Mouse (Mus musculus): Measurements from ENCODE around the gene Ice2.
A peak's percentile ranks its signal among the peaks of the same experiment; 100 is the strongest.

The Ice2 gene

GRCm38 (mm10) chr9:69458982-69459381 lies 61.3 kb downstream of the Ice2 start:
- no peak for DNase-seq (ENCODE audit: extremely low spot score, low spot score)

GRCm38 (mm10) chr9:69459876-69460275 lies 62.2 kb downstream of the Ice2 start:
- DNase-seq (ENCODE audit: extremely low spot score, low spot score): no peak

GRCm38 (mm10) chr9:69463046-69463445 lies 65.3 kb downstream of the Ice2 start:
- DNase-seq (ENCODE audit: extremely low spot score, low spot score): no peak

- no peak for DNase-seq (ENCODE audit: extremely low spot score, low spot score)
Measured at GRCm38 (mm10) chr9:69464109-69464756, 66.5 kb downstream of the Ice2 start.

- no peak for DNase-seq (ENCODE audit: extremely low spot score, low spot score)
Measured at GRCm38 (mm10) chr9:69466098-69466497, 68.4 kb downstream of the Ice2 start.

- DNase-seq (ENCODE audit: extremely low spot score, low spot score): no peak
Measured at GRCm38 (mm10) chr9:69467310-69467939, 69.7 kb downstream of the Ice2 start.

- peak; percentile 67 for DNase-seq (ENCODE audit: extremely low spot score, low spot score)
Measured at GRCm38 (mm10) chr9:69468991-69469390, 71.3 kb downstream of the Ice2 start.

- DNase-seq (ENCODE audit: extremely low spot score, low spot score): no peak
Measured at GRCm38 (mm10) chr9:69470362-69470761, 72.7 kb downstream of the Ice2 start.

GRCm38 (mm10) chr9:69470921-69471320 lies 73.2 kb downstream of the Ice2 start:
- no peak for DNase-seq (ENCODE audit: extremely low spot score, low spot score)

- no peak for DNase-seq (ENCODE audit: extremely low spot score, low spot score)
Measured at GRCm38 (mm10) chr9:69472724-69473123, 75.0 kb downstream of the Ice2 start.

- no peak for DNase-seq (ENCODE audit: extremely low spot score, low spot score)
Measured at GRCm38 (mm10) chr9:69475873-69476272, 78.2 kb downstream of the Ice2 start.

- DNase-seq (ENCODE audit: extremely low spot score, low spot score): no peak
Measured at GRCm38 (mm10) chr9:69477195-69477823, 79.6 kb downstream of the Ice2 start.

- no peak for DNase-seq (ENCODE audit: extremely low spot score, low spot score)
Measured at GRCm38 (mm10) chr9:69477824-69478222, 80.1 kb downstream of the Ice2 start.

GRCm38 (mm10) chr9:69480344-69480743 lies 82.6 kb downstream of the Ice2 start:
- peak; percentile 82 for DNase-seq (ENCODE audit: extremely low spot score, low spot score)

Measured in neural tube, embryonic 10.5 days (tissue).